Mouse (Mus musculus): ENCODE measurements around the gene Cadps. TPM values are rescaled to one million over a fixed set of nuclear protein-coding genes. Genes with fewer than 3 reads are reported as not detected.

The Cadps gene
- polyA plus RNA-seq, 1 experiment from 2014 or later: 0.62 TPM

DNA sequence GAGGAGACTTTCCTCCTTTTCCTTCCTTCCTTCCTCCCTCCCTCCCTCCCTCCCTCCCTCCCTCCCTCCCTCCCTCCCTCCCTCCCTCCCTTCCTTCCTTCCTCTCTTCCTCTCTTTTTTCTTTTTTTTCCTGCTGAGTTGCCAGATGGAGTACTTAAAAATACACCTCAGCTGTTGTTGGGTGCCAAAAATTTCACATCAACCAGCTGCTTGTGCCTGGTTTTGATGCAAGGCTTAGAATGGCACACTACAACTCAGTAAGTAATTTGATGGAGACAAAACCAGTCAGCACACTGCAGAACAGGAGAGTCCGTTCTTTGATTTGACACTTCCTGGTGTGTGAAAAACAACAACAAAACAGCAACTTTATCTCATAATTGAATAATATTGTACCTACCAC, 42.9 kb downstream of the Cadps start:
- 90% methylated on average over 1 of the region's 1 CpGs for WGBS
- ATAC-seq (replicated peaks; ENCODE audit: low FRiP score): no peak
- no peak overlapping the region for H3K4me2 ChIP-seq

DNA sequence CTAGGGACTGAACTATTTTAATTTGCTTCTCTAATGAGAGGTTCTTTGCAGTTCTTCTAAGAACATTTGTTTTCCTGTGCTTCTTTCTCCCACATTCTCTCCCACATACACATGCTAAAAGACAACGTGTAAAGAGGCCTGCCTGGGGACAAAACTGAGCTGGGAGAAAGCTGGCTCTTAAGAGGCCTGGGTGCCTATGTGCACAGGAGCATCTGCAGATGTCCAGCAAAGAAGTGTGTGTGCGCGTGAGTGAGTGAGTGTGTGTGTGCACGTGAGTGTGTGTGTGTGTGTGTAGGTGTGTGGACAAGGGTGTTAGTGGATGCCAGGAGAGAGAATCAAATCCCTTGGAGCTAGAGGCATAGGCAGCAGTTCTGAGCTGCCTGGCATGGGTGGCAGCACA, 44.9 kb downstream of the Cadps start:
- no peak for ATAC-seq (replicated peaks; ENCODE audit: low FRiP score)
- Histone ChIP-seq H3K4me2 (no peak overlapping the region), H3K4me3 (ENCODE audit: low read depth, low read length) (no peak overlapping the region), H3K4me1 (replicated peaks; ENCODE audit: control insufficient read depth, insufficient read depth, low read length) (no peaks in the 10 kb centered on the region), H3K27ac (ENCODE audit: low read depth, low read length) (no peak overlapping the region), H3K9me3 (ENCODE audit: control insufficient read depth, low read length) (no peaks in the 10 kb centered on the region), H3K9ac (ENCODE audit: low read depth, low read length) (no peak overlapping the region), H3K27me3 (replicated peaks; ENCODE audit: control insufficient read depth, insufficient read depth, low read length) (no peaks in the 10 kb centered on the region), H3K36me3 (ENCODE audit: control insufficient read depth, insufficient read depth, low read length) (no peaks in the 10 kb centered on the region)
- 73% methylated on average over 4 of the region's 4 CpGs for WGBS
- DNase-seq (ENCODE audit: low spot score): no peak

More for the DNA sequence above, 42.9 kb downstream of the Cadps start:
- Histone ChIP-seq H3K27me3 (replicated peaks; ENCODE audit: control insufficient read depth, insufficient read depth, low read length) (no peaks in the 10 kb centered on the region), H3K27ac (ENCODE audit: low read depth, low read length) (no peak overlapping the region), H3K4me1 (replicated peaks; ENCODE audit: control insufficient read depth, insufficient read depth, low read length) (no peaks in the 10 kb centered on the region), H3K4me3 (ENCODE audit: low read depth, low read length) (no peak overlapping the region), H3K9me3 (ENCODE audit: control insufficient read depth, low read length) (no peaks in the 10 kb centered on the region), H3K36me3 (ENCODE audit: control insufficient read depth, insufficient read depth, low read length) (no peaks in the 10 kb centered on the region), H3K9ac (ENCODE audit: low read depth, low read length) (no peak overlapping the region)
- DNase-seq (ENCODE audit: low spot score): no peak

DNA sequence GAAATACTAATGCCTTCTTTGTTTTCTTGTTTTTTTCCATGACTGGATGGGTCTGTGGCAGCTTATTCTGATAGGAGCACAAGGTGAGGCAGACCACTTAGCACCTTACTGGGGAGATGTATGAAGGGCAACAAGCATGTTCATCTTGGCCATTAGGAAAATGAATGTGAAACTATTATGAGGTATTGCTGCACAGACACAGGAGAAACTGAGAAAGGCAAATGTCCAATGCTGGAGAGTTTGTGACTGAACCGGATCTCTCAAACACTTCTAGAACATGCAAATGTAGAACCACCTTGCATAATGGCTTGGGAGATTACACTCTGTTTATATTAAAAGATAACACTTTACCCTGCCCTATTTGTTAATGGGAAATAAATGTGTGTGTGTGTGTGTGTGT, 54.0 kb downstream of the Cadps start:
- WGBS: 82% methylated on average over 1 of the region's 1 CpGs
- Histone ChIP-seq H3K9me3 (ENCODE audit: control insufficient read depth, low read length) (no peaks in the 10 kb centered on the region; the same call in 1 of the 2 replicates), H3K4me2 (no peak overlapping the region), H3K4me1 (replicated peaks; ENCODE audit: control insufficient read depth, insufficient read depth, low read length) (no peaks in the 10 kb centered on the region), H3K27me3 (replicated peaks; ENCODE audit: control insufficient read depth, insufficient read depth, low read length) (no peaks in the 10 kb centered on the region), H3K36me3 (ENCODE audit: control insufficient read depth, insufficient read depth, low read length) (no peaks in the 10 kb centered on the region), H3K9ac (ENCODE audit: low read depth, low read length) (no peak overlapping the region), H3K4me3 (ENCODE audit: low read depth, low read length) (no peak overlapping the region), H3K27ac (ENCODE audit: low read depth, low read length) (no peak overlapping the region)
- DNase-seq (ENCODE audit: low spot score): no peak
- no peak for ATAC-seq (replicated peaks; ENCODE audit: low FRiP score)

DNA sequence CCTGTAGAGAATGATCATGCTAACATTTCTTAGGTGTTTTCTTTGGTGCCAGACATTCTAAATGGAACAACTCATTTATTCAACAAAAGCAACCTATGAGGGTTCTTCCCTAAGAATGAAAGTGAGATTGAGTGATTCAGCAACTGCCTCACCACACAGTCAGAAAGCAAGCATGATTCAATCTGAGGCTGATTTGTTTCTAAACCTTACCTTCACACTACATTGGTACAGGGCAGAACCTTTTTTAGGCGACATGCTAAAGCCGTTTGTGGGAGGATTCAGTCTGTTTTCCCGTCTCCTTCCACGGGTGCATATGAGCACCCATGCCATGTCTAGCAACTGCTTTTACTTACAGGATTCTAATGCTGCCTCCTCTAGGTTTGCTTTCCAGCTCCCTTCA, 69.6 kb downstream of the Cadps start:
- no peak overlapping the region for H3K27ac ChIP-seq (ENCODE audit: low read depth, low read length)
- 78% methylated on average over 4 of the region's 4 CpGs for WGBS
- ATAC-seq (replicated peaks; ENCODE audit: low FRiP score) (no peak), DNase-seq (ENCODE audit: low spot score) (no peak)
- H3K27me3 ChIP-seq (replicated peaks; ENCODE audit: control insufficient read depth, insufficient read depth, low read length): no peaks in the 10 kb centered on the region
- no peak overlapping the region for H3K9ac ChIP-seq (ENCODE audit: low read depth, low read length)
- H3K36me3 ChIP-seq (ENCODE audit: control insufficient read depth, insufficient read depth, low read length): no peaks in the 10 kb centered on the region
- no peak overlapping the region for H3K4me2 ChIP-seq
- no peaks in the 10 kb centered on the region for H3K9me3 ChIP-seq (ENCODE audit: control insufficient read depth, low read length)
- no peak overlapping the region for H3K4me3 ChIP-seq (ENCODE audit: low read depth, low read length)
- H3K4me1 ChIP-seq (replicated peaks; ENCODE audit: control insufficient read depth, insufficient read depth, low read length): no peaks in the 10 kb centered on the region

DNA sequence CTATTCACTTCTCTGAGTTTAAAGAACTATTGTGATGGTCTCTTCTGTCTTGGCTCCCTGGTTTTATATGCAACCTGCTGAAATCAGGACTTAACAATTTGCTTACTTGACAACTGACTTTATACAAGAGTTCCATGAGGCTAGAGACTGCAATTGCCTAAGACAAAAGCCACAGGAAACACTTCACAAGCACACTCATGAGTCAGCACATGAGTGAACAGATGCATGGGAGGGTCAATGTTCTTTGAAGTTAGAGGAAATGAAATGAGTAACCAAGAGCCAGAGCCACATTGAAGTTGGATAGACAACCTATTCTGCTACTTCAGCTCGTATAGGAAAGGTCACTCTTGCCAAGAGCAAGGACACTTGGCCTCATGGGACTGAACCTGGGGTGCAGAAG, 71.1 kb downstream of the Cadps start:
- Histone ChIP-seq H3K36me3 (ENCODE audit: control insufficient read depth, insufficient read depth, low read length) (no peaks in the 10 kb centered on the region), H3K4me2 (no peak overlapping the region), H3K27me3 (replicated peaks; ENCODE audit: control insufficient read depth, insufficient read depth, low read length) (no peaks in the 10 kb centered on the region), H3K4me3 (ENCODE audit: low read depth, low read length) (no peak overlapping the region), H3K9me3 (ENCODE audit: control insufficient read depth, low read length) (no peaks in the 10 kb centered on the region), H3K9ac (ENCODE audit: low read depth, low read length) (no peak overlapping the region), H3K27ac (ENCODE audit: low read depth, low read length) (no peak overlapping the region), H3K4me1 (replicated peaks; ENCODE audit: control insufficient read depth, insufficient read depth, low read length) (no peaks in the 10 kb centered on the region)
- DNase-seq (ENCODE audit: low spot score) (no peak), ATAC-seq (replicated peaks; ENCODE audit: low FRiP score) (no peak)
- WGBS: 50% methylated on average over 1 of the region's 1 CpGs

DNA sequence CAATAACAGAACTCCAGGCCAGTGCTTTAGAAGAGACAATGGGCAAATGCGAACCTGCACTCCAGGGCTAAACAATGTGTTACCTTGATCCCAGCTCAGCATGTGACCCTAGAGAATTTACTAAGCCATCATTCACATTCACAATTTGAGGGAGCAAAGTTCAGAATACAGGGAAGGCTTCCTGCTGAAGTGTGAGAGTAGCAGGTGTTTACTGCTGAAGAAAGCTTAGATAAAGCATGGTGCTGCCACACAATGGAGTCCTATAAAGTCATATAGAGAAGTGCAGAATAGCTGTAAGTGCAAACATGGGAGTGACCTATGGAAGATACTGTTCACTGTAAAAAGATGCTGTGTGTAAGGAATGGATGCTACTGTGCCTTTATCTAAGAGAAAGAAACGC, 91.9 kb downstream of the Cadps start:
- Histone ChIP-seq H3K27ac (ENCODE audit: low read depth, low read length) (no peak overlapping the region), H3K36me3 (ENCODE audit: control insufficient read depth, insufficient read depth, low read length) (no peaks in the 10 kb centered on the region), H3K4me2 (no peak overlapping the region), H3K4me1 (replicated peaks; ENCODE audit: control insufficient read depth, insufficient read depth, low read length) (no peaks in the 10 kb centered on the region), H3K27me3 (replicated peaks; ENCODE audit: control insufficient read depth, insufficient read depth, low read length) (no peaks in the 10 kb centered on the region), H3K9ac (ENCODE audit: low read depth, low read length) (no peak overlapping the region), H3K9me3 (ENCODE audit: control insufficient read depth, low read length) (no peaks in the 10 kb centered on the region), H3K4me3 (ENCODE audit: low read depth, low read length) (no peak overlapping the region)
- DNase-seq (ENCODE audit: low spot score) (no peak), ATAC-seq (replicated peaks; ENCODE audit: low FRiP score) (no peak)
- WGBS: 73% methylated on average over 2 of the region's 2 CpGs

DNA sequence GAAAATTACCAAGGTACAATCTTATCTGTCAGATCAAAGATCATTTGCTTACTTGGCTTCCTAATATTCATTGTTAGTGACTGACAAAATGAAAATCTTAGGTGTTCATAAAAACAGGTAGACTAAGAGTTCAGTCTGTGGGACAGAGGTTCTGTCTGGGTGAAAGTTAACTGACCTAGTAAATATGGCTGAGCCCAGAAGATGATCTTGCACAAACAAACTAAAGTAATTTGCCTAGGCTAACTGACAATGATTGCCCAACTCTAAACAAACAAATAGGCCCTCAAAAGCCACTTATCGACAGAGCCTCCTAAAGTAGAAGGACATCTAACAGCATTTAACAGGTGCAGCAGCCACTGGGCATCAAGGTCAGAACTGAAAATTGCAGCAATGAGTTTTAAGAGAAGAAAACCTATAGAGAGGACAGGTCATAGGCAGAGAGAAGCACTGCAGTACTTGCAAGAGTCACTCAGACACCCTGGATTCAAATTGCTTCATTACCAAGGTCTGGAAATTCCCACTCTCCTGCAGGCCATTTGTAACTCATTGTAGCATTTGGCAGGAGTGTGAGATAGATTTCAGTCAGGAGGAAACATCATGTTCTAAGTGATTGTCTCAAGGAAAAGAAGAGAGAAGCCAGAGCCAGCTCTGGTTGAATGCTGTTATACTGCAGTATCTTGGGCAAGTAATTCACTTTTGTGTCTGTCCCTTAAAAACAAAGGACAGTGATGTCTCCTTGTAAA, 100.3 kb downstream of the Cadps start:
- Histone ChIP-seq H3K9me3 (ENCODE audit: control insufficient read depth, low read length) (no peaks in the 10 kb centered on the region), H3K27ac (ENCODE audit: low read depth, low read length) (no peak overlapping the region), H3K4me2 (no peak overlapping the region), H3K4me3 (ENCODE audit: low read depth, low read length) (no peak overlapping the region), H3K9ac (ENCODE audit: low read depth, low read length) (no peak overlapping the region), H3K27me3 (replicated peaks; ENCODE audit: control insufficient read depth, insufficient read depth, low read length) (no peaks in the 10 kb centered on the region), H3K4me1 (replicated peaks; ENCODE audit: control insufficient read depth, insufficient read depth, low read length) (no peaks in the 10 kb centered on the region), H3K36me3 (ENCODE audit: control insufficient read depth, insufficient read depth, low read length) (no peaks in the 10 kb centered on the region)
- WGBS: 72% methylated on average over 1 of the region's 1 CpGs
- no peak for DNase-seq (ENCODE audit: low spot score)
- ATAC-seq (replicated peaks; ENCODE audit: low FRiP score): no peak

DNA sequence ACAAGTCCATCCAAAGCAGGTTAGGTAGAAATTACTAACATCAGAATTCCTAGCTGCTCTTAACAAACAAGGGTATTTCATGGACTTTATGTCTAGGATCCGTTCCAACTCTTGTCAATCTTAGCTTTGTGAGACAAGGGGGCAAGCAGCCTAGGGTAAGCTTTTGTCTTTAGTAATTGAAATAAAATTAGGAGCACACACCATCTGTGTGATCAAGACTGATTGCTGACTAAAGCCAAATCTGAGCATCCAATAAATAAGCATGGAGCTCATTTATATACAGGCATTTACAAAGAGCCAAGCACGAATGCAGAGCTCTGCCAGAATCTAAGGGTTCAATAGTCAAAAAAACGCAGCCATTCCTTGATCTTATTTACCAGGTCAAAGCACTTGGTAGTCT, 104.1 kb downstream of the Cadps start:
- no peak overlapping the region for H3K9ac ChIP-seq (ENCODE audit: low read depth, low read length)
- no peak overlapping the region for H3K27ac ChIP-seq (ENCODE audit: low read depth, low read length)
- H3K4me3 ChIP-seq (ENCODE audit: low read depth, low read length): no peak overlapping the region
- no peaks in the 10 kb centered on the region for H3K9me3 ChIP-seq (ENCODE audit: control insufficient read depth, low read length)
- no peak overlapping the region for H3K4me2 ChIP-seq
- no peaks in the 10 kb centered on the region for H3K27me3 ChIP-seq (replicated peaks; ENCODE audit: control insufficient read depth, insufficient read depth, low read length)
- DNase-seq (ENCODE audit: low spot score): no peak
- H3K4me1 ChIP-seq (replicated peaks; ENCODE audit: control insufficient read depth, insufficient read depth, low read length): no peaks in the 10 kb centered on the region
- H3K36me3 ChIP-seq (ENCODE audit: control insufficient read depth, insufficient read depth, low read length): no peaks in the 10 kb centered on the region
- ATAC-seq (replicated peaks; ENCODE audit: low FRiP score): no peak
- WGBS: 69% methylated on average over 3 of the region's 3 CpGs

DNA sequence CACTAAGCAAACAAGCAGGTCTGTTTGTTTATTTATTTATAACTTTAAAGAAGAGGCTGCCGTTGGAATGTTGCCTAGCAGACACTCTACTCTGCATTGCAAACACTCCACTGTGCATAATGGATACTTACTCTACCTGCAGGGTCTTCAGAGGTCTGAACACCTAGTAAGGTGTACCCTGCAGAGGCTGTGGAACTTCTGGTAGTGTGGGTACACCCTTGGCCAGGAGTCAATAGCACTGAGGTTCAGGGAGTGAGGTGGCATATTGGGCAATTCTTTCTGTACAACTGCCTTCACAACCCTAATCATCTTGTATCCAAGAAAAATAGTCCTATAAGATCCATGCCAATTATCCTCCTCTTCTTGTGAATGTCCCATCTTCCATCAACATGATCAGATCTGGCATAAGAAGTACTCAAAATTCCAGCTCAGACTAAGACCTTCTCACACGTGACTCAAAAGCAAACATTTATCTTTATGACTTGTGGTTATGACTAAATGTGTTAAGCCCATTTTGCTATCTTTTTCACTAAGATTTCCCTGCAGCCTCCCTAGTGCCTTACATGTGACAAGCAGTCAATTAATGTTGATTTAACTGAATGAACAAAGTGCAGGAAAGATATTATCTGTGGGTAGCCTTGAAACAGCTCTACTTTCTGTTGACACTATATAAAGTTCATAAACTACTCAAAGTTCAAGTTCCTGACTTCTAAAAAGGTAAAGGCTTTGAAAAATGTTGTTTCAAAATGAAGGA, 106.8 kb downstream of the Cadps start:
- no peaks in the 10 kb centered on the region for H3K9me3 ChIP-seq (ENCODE audit: control insufficient read depth, low read length)
- H3K36me3 ChIP-seq (ENCODE audit: control insufficient read depth, insufficient read depth, low read length): no peaks in the 10 kb centered on the region
- H3K4me1 ChIP-seq (replicated peaks; ENCODE audit: control insufficient read depth, insufficient read depth, low read length): no peaks in the 10 kb centered on the region
- ATAC-seq (replicated peaks; ENCODE audit: low FRiP score) (no peak), DNase-seq (ENCODE audit: low spot score) (no peak)
- 62% methylated on average over 2 of the region's 2 CpGs for WGBS
- no peak overlapping the region for H3K9ac ChIP-seq (ENCODE audit: low read depth, low read length)
- H3K4me3 ChIP-seq (ENCODE audit: low read depth, low read length): no peak overlapping the region
- no peak overlapping the region for H3K4me2 ChIP-seq
- no peaks in the 10 kb centered on the region for H3K27me3 ChIP-seq (replicated peaks; ENCODE audit: control insufficient read depth, insufficient read depth, low read length)
- H3K27ac ChIP-seq (ENCODE audit: low read depth, low read length): no peak overlapping the region
